Mouse (Mus musculus) layer of hippocampus, adult 8-10 months (tissue): ENCODE results near the gene Btnl2. TPM values are rescaled to one million over a fixed set of nuclear protein-coding genes. Genes with fewer than 3 reads are reported as not detected.
A peak's percentile ranks its signal among the peaks of the same experiment; 100 is the strongest.

Experiments
- DNase-seq, 2 experiments: peaks; one replicate each; pipeline ENCODE4 v3.0.0; 2022; ENCODE audit warnings: low spot score in 2 of 2
- total RNA-seq, 4 experiments: library from RNA; stranded (reverse); gene quantifications; 2 replicates each; pipeline ENCODE4 v1.2.4; 2022

Gene Btnl2
- total RNA-seq, 4 experiments from 2014 or later: 0.47 to 1.0 (median 0.73) TPM

DNA sequence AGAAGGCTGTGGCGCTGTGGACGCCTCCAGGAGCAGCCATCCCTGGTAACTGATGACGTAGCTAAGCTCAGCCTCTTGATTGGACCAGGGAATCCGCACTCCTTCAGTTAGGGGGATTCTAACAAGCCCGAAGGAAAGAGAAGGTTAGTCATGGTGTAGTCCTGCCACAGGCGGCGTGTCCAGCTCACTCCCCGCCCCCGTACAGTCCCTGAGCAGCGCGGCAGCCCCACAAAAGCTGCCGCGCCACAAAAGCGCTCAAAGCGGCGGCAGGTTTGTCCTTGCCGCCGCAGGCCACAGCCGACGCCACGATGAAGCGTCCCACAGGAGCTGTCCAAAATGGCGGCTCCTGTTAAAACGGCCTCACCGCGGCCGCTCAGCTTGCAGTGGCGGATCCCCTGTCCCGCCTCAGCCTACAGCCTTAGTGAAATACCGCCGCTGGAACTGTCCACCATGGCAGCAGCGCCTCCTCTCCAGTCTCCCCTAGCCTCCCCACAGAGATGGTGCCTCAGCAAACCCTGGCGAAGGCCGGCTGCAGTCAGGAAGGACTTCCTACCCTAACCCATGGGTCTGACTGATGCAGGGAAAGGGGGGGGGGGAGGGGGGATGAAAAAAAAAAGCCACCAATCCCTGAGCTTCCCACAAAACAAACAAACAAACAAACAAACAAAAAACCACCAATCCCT, 44.2 kb downstream of the Btnl2 start, which contains the start of gene BC051142:
Gene BC051142 (plus strand): TSS at position 110 of the 683 bp plus-strand sequence.
- peak; percentile 84 to 87 for DNase-seq

DNA sequence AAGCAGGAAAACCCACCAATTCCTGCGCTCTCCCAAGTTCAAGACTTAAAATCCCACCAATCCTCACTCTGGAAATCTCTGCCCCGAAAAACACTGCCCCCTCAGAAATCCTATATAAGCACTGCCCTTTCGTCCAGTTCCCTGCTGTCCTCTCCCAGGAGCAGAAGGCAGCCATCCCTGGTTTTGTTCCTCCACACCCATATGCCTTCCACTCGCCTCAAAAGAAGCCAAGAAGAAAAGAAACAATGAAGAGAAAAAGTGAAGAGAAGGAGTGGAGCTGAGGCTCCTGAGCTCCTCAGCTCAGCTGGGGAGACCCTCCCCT, 44.7 kb downstream of the Btnl2 start:
- no peak for DNase-seq

DNA sequence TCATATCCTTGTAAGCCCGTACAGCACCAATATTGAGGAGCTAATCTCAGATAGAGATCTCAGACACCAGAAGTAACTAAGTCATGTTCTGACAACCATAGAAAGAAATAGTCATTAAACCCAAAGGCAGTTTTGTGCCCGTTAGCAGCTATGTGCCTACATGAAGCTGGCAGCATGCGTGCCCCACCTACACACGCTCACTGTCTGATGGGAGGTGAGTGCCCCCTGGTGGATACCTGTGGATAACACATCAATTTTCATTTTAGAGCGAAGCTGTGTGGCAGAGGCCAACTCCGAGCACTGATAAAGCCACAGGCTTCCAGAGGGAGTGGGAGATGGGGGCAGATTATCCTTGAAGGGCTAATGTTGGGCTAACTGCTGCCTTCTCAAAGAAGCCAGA, 56.5 kb downstream of the Btnl2 start:
- peak; percentile 50 to 73 for DNase-seq

Other genes starting within 250 kb of the Btnl2 start
- 10 to 100 TPM; 31.5 to 37.7 (median 34.2) TPM for gene H2-DMa, start 235.3 kb upstream of the Btnl2 start, total RNA-seq
- gene Brd2, start 232.2 kb upstream of the Btnl2 start, total RNA-seq: 100 to 1,000 TPM; 190 to 204 (median 197) TPM
- 1 to 10 TPM in 2 of 4 experiments, under 1 TPM in 2; 0.51 to 3.5 (median 2.1) TPM for gene H2-DMb2, start 211.5 kb upstream of the Btnl2 start, total RNA-seq
- gene H2-DMb1, start 201.8 kb upstream of the Btnl2 start, total RNA-seq: 1 to 10 TPM; 3.4 to 9.7 (median 6.0) TPM
- 10 to 100 TPM in 1 of 4 experiments, 1 to 10 TPM in 3; 2.5 to 10.6 (median 5.8) TPM for gene Tap1, start 167.3 kb upstream of the Btnl2 start, total RNA-seq
- gene Psmb9, start 167.1 kb upstream of the Btnl2 start, total RNA-seq: 1 to 10 TPM; 3.9 to 9.0 (median 5.8) TPM
- 10 to 100 TPM in 2 of 4 experiments, 1 to 10 TPM in 2; 3.8 to 18.8 (median 10.0) TPM for gene Psmb8, start 157.1 kb upstream of the Btnl2 start, total RNA-seq
- gene Tap2, start 151.3 kb upstream of the Btnl2 start, total RNA-seq: 10 to 100 TPM; 12.3 to 18.1 (median 15.9) TPM
- gene H2-Ob, start 115.9 kb upstream of the Btnl2 start, total RNA-seq: 1 to 10 TPM in 2 of 4 experiments, under 1 TPM in 1, not detected in 1; 0.69 to 3.3 (median 1.8) TPM
- gene H2-Ab1, start 97.1 kb upstream of the Btnl2 start, total RNA-seq: 10 to 100 TPM in 2 of 4 experiments, 1 to 10 TPM in 2; 1.1 to 31.1 (median 11.6) TPM
- 10 to 100 TPM in 2 of 4 experiments, 1 to 10 TPM in 1, under 1 TPM in 1; 0.70 to 29.8 (median 13.8) TPM for gene H2-Aa, start 67.0 kb upstream of the Btnl2 start, total RNA-seq
- gene H2-Eb1, start 49.0 kb upstream of the Btnl2 start, total RNA-seq: 10 to 100 TPM in 2 of 4 experiments, 1 to 10 TPM in 2; 1.9 to 25.1 (median 10.1) TPM
- gene H2-Eb2, start 29.2 kb upstream of the Btnl2 start, total RNA-seq: not detected
- not detected for gene Btnl1, start 22.3 kb downstream of the Btnl2 start, total RNA-seq
- 1 to 10 TPM; 3.5 to 6.1 (median 4.5) TPM for gene BC051142, start 44.0 kb downstream of the Btnl2 start, total RNA-seq
- gene Btnl4, start 122.5 kb downstream of the Btnl2 start, total RNA-seq: not detected
- not detected for gene Btnl6, start 162.5 kb downstream of the Btnl2 start, total RNA-seq
- gene Notch4, start 209.4 kb downstream of the Btnl2 start, total RNA-seq: 10 to 100 TPM; 10.3 to 13.5 (median 11.3) TPM
- 1 to 10 TPM in 3 of 4 experiments, under 1 TPM in 1; 0.61 to 9.8 (median 5.5) TPM for gene Gpsm3, start 235.0 kb downstream of the Btnl2 start, total RNA-seq
- 10 to 100 TPM; 54.3 to 76.6 (median 66.8) TPM for gene Pbx2, start 236.4 kb downstream of the Btnl2 start, total RNA-seq
- gene Ager, start 243.0 kb downstream of the Btnl2 start, total RNA-seq: 1 to 10 TPM in 1 of 4 experiments, under 1 TPM in 3; 0.51 to 1.5 (median 0.88) TPM
- gene Rnf5, start 248.9 kb downstream of the Btnl2 start, total RNA-seq: 10 to 100 TPM; 74.7 to 84.0 (median 76.3) TPM
- 100 to 1,000 TPM; 138 to 163 (median 151) TPM for gene Agpat1, start 249.4 kb downstream of the Btnl2 start, total RNA-seq